Mouse (Mus musculus): ENCODE measurements at regions not wholly inside any gene's neighbourhood (a gene's known extent, or its start where the extent isn't known, plus 50 kb on each side); places are given as distances from the start of the nearest gene placed in this dataset.
A peak's percentile ranks its signal among the peaks of the same experiment; 100 is the strongest.

DNA sequence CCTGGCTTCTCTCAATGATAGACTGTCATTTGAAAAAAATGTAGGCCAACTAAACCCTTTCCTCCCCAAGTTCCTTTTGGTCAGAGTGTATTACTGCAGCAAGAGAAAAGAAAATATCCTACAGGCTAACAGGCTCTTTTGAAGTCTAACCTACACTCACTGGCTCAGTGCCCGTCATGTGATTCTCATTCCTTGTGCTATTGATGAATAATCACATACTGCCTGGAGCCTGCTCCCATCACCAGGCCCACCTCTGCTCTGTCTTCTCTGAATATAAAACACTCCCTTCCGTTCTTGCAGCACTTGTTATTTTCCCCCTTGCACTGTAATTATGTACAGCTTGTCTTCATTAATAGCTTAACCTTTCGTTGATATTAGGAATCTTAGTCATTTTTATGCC lies 809.7 kb downstream of the Dpp10 start:
- Histone ChIP-seq H3K27ac (ENCODE audit: low read depth) (no peak overlapping the region), H3K27me3 (replicated peaks; ENCODE audit: control insufficient read depth, insufficient read depth, low read length) (no peaks in the 10 kb centered on the region), H3K4me1 (replicated peaks; ENCODE audit: control insufficient read depth, insufficient read depth, low read length) (no peaks in the 10 kb centered on the region), H3K4me2 (ENCODE audit: low read length) (no peak overlapping the region), H3K9me3 (ENCODE audit: control insufficient read depth, low read length) (no peaks in the 10 kb centered on the region), H3K9ac (ENCODE audit: low read length) (no peak overlapping the region), H3K36me3 (ENCODE audit: control insufficient read depth, insufficient read depth, low read length) (no peaks in the 10 kb centered on the region), H3K4me3 (ENCODE audit: low read depth, low read length) (no peak overlapping the region)
- DNase-seq (ENCODE audit: low spot score) = no peak
- 75% methylated on average over 3 of the region's 3 CpGs for WGBS
- no peak for ATAC-seq (replicated peaks; ENCODE audit: low FRiP score, low TSS enrichment, low read depth)

DNA sequence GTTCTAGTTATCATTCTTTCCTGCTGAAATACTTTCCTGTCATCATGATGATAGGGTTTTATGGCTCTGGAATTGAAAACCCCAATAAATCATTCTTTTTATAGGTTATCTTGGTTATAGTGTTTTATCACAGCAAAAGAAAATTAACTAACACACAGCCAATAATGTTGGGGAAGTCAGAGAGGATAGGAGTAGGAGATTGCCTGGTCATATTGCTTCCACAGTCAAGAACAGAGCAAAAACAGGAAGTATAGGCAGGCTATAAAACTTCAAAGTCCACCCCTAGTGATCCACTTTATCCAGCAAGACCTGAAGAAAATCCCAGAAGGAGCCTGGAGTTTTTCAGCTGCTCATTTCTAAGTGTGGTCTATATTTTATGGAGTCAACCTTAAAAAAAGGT lies 824.4 kb downstream of the Dpp10 start:
- no peaks in the 10 kb centered on the region for H3K36me3 ChIP-seq (ENCODE audit: control insufficient read depth, insufficient read depth, low read length)
- H3K9me3 ChIP-seq (ENCODE audit: control insufficient read depth, low read length) = no peaks in the 10 kb centered on the region
- H3K9ac ChIP-seq (ENCODE audit: low read length) = no peak overlapping the region
- H3K27ac ChIP-seq (ENCODE audit: low read depth) = no peak overlapping the region
- H3K4me1 ChIP-seq (replicated peaks; ENCODE audit: control insufficient read depth, insufficient read depth, low read length) = no peaks in the 10 kb centered on the region
- no peaks in the 10 kb centered on the region for H3K27me3 ChIP-seq (replicated peaks; ENCODE audit: control insufficient read depth, insufficient read depth, low read length)
- H3K4me3 ChIP-seq (ENCODE audit: low read depth, low read length) = no peak overlapping the region
- peak; percentile 75 for ATAC-seq (replicated peaks; ENCODE audit: low FRiP score, low TSS enrichment, low read depth)
- H3K4me2 ChIP-seq (ENCODE audit: low read length) = no peak overlapping the region
- DNase-seq (ENCODE audit: low spot score) = no peak

DNA sequence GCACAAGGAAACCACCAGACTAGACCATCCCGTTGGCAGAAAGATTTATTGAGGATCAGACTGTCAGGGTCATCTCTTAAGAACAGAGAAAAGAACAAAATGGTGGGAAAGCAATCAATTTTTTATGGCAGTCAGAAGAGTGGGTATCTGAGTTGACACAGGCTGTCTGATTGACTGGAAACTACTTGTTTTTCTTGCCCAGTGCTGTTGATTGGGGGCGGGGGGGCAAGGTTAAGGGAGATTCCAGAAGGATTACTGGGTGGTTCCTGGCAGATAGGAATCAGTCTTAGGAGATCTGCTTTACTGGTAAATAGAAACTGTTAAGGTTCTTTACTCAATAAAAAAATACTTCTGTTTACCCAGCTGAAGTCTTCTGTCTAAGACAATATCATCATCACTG lies 824.9 kb downstream of the Dpp10 start:
- Histone ChIP-seq H3K27me3 (replicated peaks; ENCODE audit: control insufficient read depth, insufficient read depth, low read length) (no peaks in the 10 kb centered on the region), H3K4me3 (ENCODE audit: low read depth, low read length) (no peak overlapping the region), H3K9ac (ENCODE audit: low read length) (no peak overlapping the region), H3K4me1 (replicated peaks; ENCODE audit: control insufficient read depth, insufficient read depth, low read length) (no peaks in the 10 kb centered on the region), H3K9me3 (ENCODE audit: control insufficient read depth, low read length) (no peaks in the 10 kb centered on the region), H3K27ac (ENCODE audit: low read depth) (no peak overlapping the region), H3K36me3 (ENCODE audit: control insufficient read depth, insufficient read depth, low read length) (no peaks in the 10 kb centered on the region), H3K4me2 (ENCODE audit: low read length) (no peak overlapping the region)
- no peak for DNase-seq (ENCODE audit: low spot score)
- ATAC-seq (replicated peaks; ENCODE audit: low FRiP score, low TSS enrichment, low read depth) = peak; percentile 44; the same call in 1 of the 2 replicates
- 52% methylated on average over 2 of the region's 2 CpGs for WGBS
